ENCODE assay signal across 28 mouse cellular contexts in genomic region chr10:16469711-16470110, GRCm38 (mm10).
DNase-seq lines count a peak whose midpoint lies in the region; ATAC-seq and TF ChIP-seq lines count a peak whose summit lies in the region.
"Had no signal": no experiment of that assay in that cellular context is flagged by ENCODE, and none has a peak within 500 bp of the region (broad histone marks: within the 10 kb centered on the region; RNA-seq: fewer than 3 reads in every experiment).

No protein-coding gene starts in this region.

- no peak for TF ChIP-seq CTCF in liver, postnatal 0 days (IDR thresholded peaks at IDR 0.05; ENCODE audit: low read depth)

- H3K27ac ChIP-seq in liver, embryonic 12.5 days = no peak overlapping the region
- H3K27ac ChIP-seq in midbrain, embryonic 14.5 days (replicated peaks; ENCODE audit: low read depth, low read length) = no peak overlapping the region
- no peak overlapping the region for H3K27ac ChIP-seq in midbrain, embryonic 13.5 days
- H3K27ac ChIP-seq in liver, postnatal 0 days (ENCODE audit: low read depth) = no peak overlapping the region
- H3K27ac ChIP-seq: embryonic facial prominence, embryonic 13.5 days; embryonic facial prominence, embryonic 15.5 days; forebrain, embryonic 10.5 days; forebrain, embryonic 12.5 days had no signal

- H3K36me3 ChIP-seq in liver, embryonic 12.5 days = no peaks in the 10 kb centered on the region
- no peaks in the 10 kb centered on the region for H3K36me3 ChIP-seq in midbrain, embryonic 14.5 days (ENCODE audit: control insufficient read depth, insufficient read depth, low read length)
- no peaks in the 10 kb centered on the region for H3K36me3 ChIP-seq in midbrain, embryonic 13.5 days
- no peaks in the 10 kb centered on the region for H3K36me3 ChIP-seq in liver, postnatal 0 days (replicated peaks; ENCODE audit: insufficient read depth, low read length)
- H3K36me3 ChIP-seq: embryonic facial prominence, embryonic 13.5 days; embryonic facial prominence, embryonic 15.5 days; forebrain, embryonic 10.5 days; forebrain, embryonic 12.5 days; G1E had no signal

- H3K9ac ChIP-seq in liver, embryonic 12.5 days = no peak overlapping the region
- H3K9ac ChIP-seq in midbrain, embryonic 14.5 days (replicated peaks; ENCODE audit: low read length) = no peak overlapping the region
- H3K9ac ChIP-seq in midbrain, embryonic 13.5 days (replicated peaks) = no peak overlapping the region
- H3K9ac ChIP-seq in liver, postnatal 0 days (replicated peaks) = no peak overlapping the region
- H3K9ac ChIP-seq: embryonic facial prominence, embryonic 13.5 days; embryonic facial prominence, embryonic 15.5 days; forebrain, embryonic 12.5 days had no signal

- H3K9me3 ChIP-seq in liver, embryonic 12.5 days (replicated peaks) = no peaks in the 10 kb centered on the region
- H3K9me3 ChIP-seq in midbrain, embryonic 14.5 days (ENCODE audit: control insufficient read depth, low read length) = no peaks in the 10 kb centered on the region
- H3K9me3 ChIP-seq in midbrain, embryonic 13.5 days = no peaks in the 10 kb centered on the region
- H3K9me3 ChIP-seq in liver, postnatal 0 days (ENCODE audit: low read length) = no peaks in the 10 kb centered on the region
- H3K9me3 ChIP-seq: embryonic facial prominence, embryonic 13.5 days; embryonic facial prominence, embryonic 15.5 days; forebrain, embryonic 10.5 days; forebrain, embryonic 12.5 days; G1E had no signal

- no peak for TF ChIP-seq EP300 in liver, postnatal 0 days (IDR thresholded peaks at IDR 0.05; ENCODE audit: low read depth)

- DNase-seq in liver = no peak
- peak; percentile 7 for DNase-seq in midbrain, embryonic 14.5 days
- no peak for DNase-seq in liver, postnatal 0 days
- no peak for DNase-seq in kidney, postnatal 10 days
- DNase-seq: adrenal gland, adult 8-10 months; adrenal gland, postnatal 14 days; adrenal gland, postnatal 36 days; B cell, adult 2 months; cerebellum, adult 11-12 months; cerebellum, adult 2 months; cerebellum, adult 9-10 months; cerebellum, postnatal 10 days; cerebellum, postnatal 25 days; embryo, embryonic 11 days had no signal

- no peak overlapping the region for H3K4me2 ChIP-seq in liver, embryonic 12.5 days
- H3K4me2 ChIP-seq in midbrain, embryonic 14.5 days (ENCODE audit: low read length) = no peak overlapping the region
- H3K4me2 ChIP-seq in midbrain, embryonic 13.5 days (replicated peaks) = no peak overlapping the region
- no peak overlapping the region for H3K4me2 ChIP-seq in liver, postnatal 0 days (ENCODE audit: low read depth, low read length)
- H3K4me2 ChIP-seq: embryonic facial prominence, embryonic 13.5 days; embryonic facial prominence, embryonic 15.5 days; forebrain, embryonic 12.5 days had no signal

- no peak overlapping the region for H3K4me3 ChIP-seq in liver, embryonic 12.5 days
- H3K4me3 ChIP-seq in midbrain, embryonic 14.5 days (replicated peaks; ENCODE audit: low read depth, low read length) = no peak overlapping the region
- H3K4me3 ChIP-seq in midbrain, embryonic 13.5 days (replicated peaks) = no peak overlapping the region
- no peak overlapping the region for H3K4me3 ChIP-seq in liver, postnatal 0 days (ENCODE audit: low read depth, low read length)
- H3K4me3 ChIP-seq: embryonic facial prominence, embryonic 13.5 days; embryonic facial prominence, embryonic 15.5 days; erythroblast, embryonic 14.5 days; forebrain, embryonic 10.5 days; forebrain, embryonic 12.5 days had no signal

- no peaks in the 10 kb centered on the region for H3K27me3 ChIP-seq in liver, embryonic 12.5 days (replicated peaks)
- H3K27me3 ChIP-seq in midbrain, embryonic 14.5 days (ENCODE audit: control insufficient read depth, insufficient read depth, low read length) = no peaks in the 10 kb centered on the region
- no peaks in the 10 kb centered on the region for H3K27me3 ChIP-seq in midbrain, embryonic 13.5 days
- no peaks in the 10 kb centered on the region for H3K27me3 ChIP-seq in liver, postnatal 0 days (ENCODE audit: insufficient read depth, low read length)
- H3K27me3 ChIP-seq: CH12.LX; embryonic facial prominence, embryonic 13.5 days; embryonic facial prominence, embryonic 15.5 days; forebrain, embryonic 12.5 days; Patski had no signal

- ATAC-seq in liver, embryonic 12.5 days = 0 out of 2 replicates have a peak, but pooled peaks have one; percentile 51
- no peak for ATAC-seq in midbrain, embryonic 14.5 days (ENCODE audit: low FRiP score, low TSS enrichment)
- ATAC-seq in midbrain, embryonic 13.5 days = no peak
- ATAC-seq in liver, postnatal 0 days = peak; percentile 85
- ATAC-seq: activated CD4-positive, CD25-positive, alpha-beta regulatory T cell, adult 4 months; CD4-positive, CD25-positive, alpha-beta regulatory T cell, adult 4 months; forebrain, embryonic 14.5 days; forebrain, embryonic 16.5 days; Patski had no signal

- H3K4me1 ChIP-seq in liver, embryonic 12.5 days = no peaks in the 10 kb centered on the region
- H3K4me1 ChIP-seq in midbrain, embryonic 14.5 days (ENCODE audit: control insufficient read depth, insufficient read depth, low read length) = no peaks in the 10 kb centered on the region
- no peaks in the 10 kb centered on the region for H3K4me1 ChIP-seq in midbrain, embryonic 13.5 days (replicated peaks)
- H3K4me1 ChIP-seq in liver, postnatal 0 days (ENCODE audit: insufficient read depth) = no peaks in the 10 kb centered on the region
- H3K4me1 ChIP-seq: embryonic facial prominence, embryonic 13.5 days; embryonic facial prominence, embryonic 15.5 days; forebrain, embryonic 12.5 days had no signal

- 31% methylated on average over 1 of the region's 1 CpGs for WGBS in liver, embryonic 12.5 days (ENCODE audit: insufficient replicate concordance)
- 49% methylated on average over 1 of the region's 1 CpGs for WGBS in midbrain, embryonic 14.5 days
- WGBS in midbrain, embryonic 13.5 days = 51% methylated on average over 1 of the region's 1 CpGs
- 35% methylated on average over 1 of the region's 1 CpGs for WGBS in liver, postnatal 0 days (ENCODE audit: insufficient replicate concordance)

Comparison
In these comparisons a context has a peak if more than half of its experiments do, and no peak if none do; other contexts are left out.
1. ATAC-seq: peak in liver, embryonic 12.5 days (single experiment) and liver, postnatal 0 days (single experiment); none in midbrain, embryonic 14.5 days (single experiment) and midbrain, embryonic 13.5 days (single experiment).